Mouse (Mus musculus): ENCODE measurements around the gene Trim2.

GRCm38 (mm10) chr3:84334771-84335420 lies 28.2 kb upstream of the Trim2 start:
- no peak for TF ChIP-seq TCF12 (IDR thresholded peaks at IDR 0.05; ENCODE audit: insufficient read depth, poor library complexity, severe bottlenecking)
- no peak for TF ChIP-seq POLR2AphosphoS2 (IDR thresholded peaks at IDR 0.05; ENCODE audit: insufficient read length, low read depth)
- TF ChIP-seq POLR2A (IDR thresholded peaks at IDR 0.05; ENCODE audit: insufficient read length, low read depth), result no peak
- no peak for TF ChIP-seq MAX (IDR thresholded peaks at IDR 0.05; ENCODE audit: low read depth)
- TF ChIP-seq MYOD1 (IDR thresholded peaks at IDR 0.05; ENCODE audit: control insufficient read depth in 1 of 3, insufficient read length in 2 of 3, low read depth in 2 of 3), result no peak
- no peak for TF ChIP-seq USF1 (IDR thresholded peaks at IDR 0.05; ENCODE audit: low read depth)
- TF ChIP-seq E2F4 (IDR thresholded peaks at IDR 0.05; ENCODE audit: insufficient read depth), result no peak
- no peak for TF ChIP-seq SRF (IDR thresholded peaks at IDR 0.05; ENCODE audit: control insufficient read depth, insufficient read length, low read depth)
- no peak for TF ChIP-seq MYOG (IDR thresholded peaks at IDR 0.05; ENCODE audit: control insufficient read depth in 1 of 3, insufficient read depth in 1 of 3, insufficient read length in 2 of 3, low read depth in 2 of 3)
- TF ChIP-seq TCF3 (IDR thresholded peaks at IDR 0.05; ENCODE audit: insufficient read length, low read depth), result no peak

Measured in myocyte (in vitro differentiated cells).